Mouse (Mus musculus) ES-E14 (cell line): Measurements from ENCODE around the gene Tbkbp1.

Experiments used
- CHD2 ChIP-seq: IDR thresholded peaks from 2 replicates; pipeline ENCODE4 v1.6.1; 2014; ENCODE audit warnings: mild to moderate bottlenecking, low read depth, low read length, inconsistent platforms
- HCFC1 ChIP-seq: IDR thresholded peaks from 2 replicates; pipeline ENCODE4 v1.6.1; 2012; ENCODE audit warnings: low read length, inconsistent platforms, borderline replicate concordance; ENCODE audit not compliant: insufficient read depth
- ZC3H11A ChIP-seq: IDR thresholded peaks from 2 replicates; pipeline ENCODE4 v1.6.1; 2012; ENCODE audit warnings: low read depth, mild to moderate bottlenecking, inconsistent platforms, low read length, borderline replicate concordance
- ZNF384 ChIP-seq: IDR thresholded peaks from 2 replicates; pipeline ENCODE4 v1.6.1; 2012; ENCODE audit warnings: low read depth, low read length, inconsistent platforms

DNA sequence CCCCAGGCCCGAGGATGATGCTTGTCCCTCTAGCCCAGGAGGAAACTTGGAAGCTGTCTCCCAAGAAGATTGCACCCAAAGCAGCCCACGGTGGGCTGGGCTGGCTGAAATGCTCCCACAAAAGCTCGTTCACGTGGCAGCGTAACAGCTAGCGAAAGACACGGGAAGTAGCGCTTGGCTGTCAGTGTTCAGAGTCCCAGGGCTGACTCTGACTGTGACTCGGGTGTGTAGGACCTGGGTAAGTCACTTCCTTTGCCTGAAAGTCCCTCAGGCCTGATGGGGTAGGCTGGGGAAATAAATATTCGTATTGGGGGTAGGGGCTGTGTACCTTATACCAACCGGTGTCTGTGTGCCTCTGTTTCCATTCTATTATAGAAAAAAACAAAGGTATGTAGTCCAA lies 35.5 kb downstream of the Tbkbp1 start:
- TF ChIP-seq ZC3H11A = no peak
- no peak for TF ChIP-seq HCFC1
- TF ChIP-seq CHD2 = no peak
- no peak for TF ChIP-seq ZNF384
